Mouse (Mus musculus): ENCODE measurements at regions not wholly inside any gene's neighbourhood (a gene's known extent, or its start where the extent isn't known, plus 50 kb on each side); places are given as distances from the start of the nearest gene placed in this dataset.

GRCm38 (mm10) chr13:114604037-114604694 lies 145.4 kb upstream of the Fst start:
- TF ChIP-seq CTCF (IDR thresholded peaks at IDR 0.05; ENCODE audit: low read depth) (no peak), EP300 (IDR thresholded peaks at IDR 0.05; ENCODE audit: low read depth) (no peak)
